Comparison of ENCODE assay signal across 25 mouse cellular contexts in genomic region chr11:94120690-94121089, GRCm38 (mm10).
A peak's percentile ranks its signal among the peaks of the same experiment; 100 is the strongest.
DNase-seq lines count a peak whose midpoint lies in the region; ATAC-seq and TF ChIP-seq lines count a peak whose summit lies in the region.
"Had no signal": no experiment of that assay in that cellular context is flagged by ENCODE, and none has a peak within 500 bp of the region (broad histone marks: within the 10 kb centered on the region; RNA-seq: fewer than 3 reads in every experiment).

No protein-coding gene starts in this region.

- H3K36me3 ChIP-seq in midbrain, embryonic 10.5 days = peaks cover 98% of the 10 kb centered on the region
- peaks cover 38% of the 10 kb centered on the region for H3K36me3 ChIP-seq in midbrain, postnatal 0 days (ENCODE audit: insufficient read depth, low read length)

- no peaks in the 10 kb centered on the region for H3K4me1 ChIP-seq in midbrain, embryonic 10.5 days
- no peaks in the 10 kb centered on the region for H3K4me1 ChIP-seq in midbrain, postnatal 0 days (ENCODE audit: insufficient read depth, low read length)
- no peaks in the 10 kb centered on the region for H3K4me1 ChIP-seq in embryonic fibroblast, embryonic 13.5 days (ENCODE audit: control insufficient read depth, insufficient read depth, low read length)
- H3K4me1 ChIP-seq: embryonic facial prominence, embryonic 12.5 days; embryonic facial prominence, embryonic 15.5 days; forebrain, embryonic 12.5 days; forebrain, embryonic 15.5 days; heart, embryonic 12.5 days; heart, embryonic 15.5 days had no signal

- no peaks in the 10 kb centered on the region for H3K9me3 ChIP-seq in midbrain, embryonic 10.5 days (replicated peaks)
- no peaks in the 10 kb centered on the region for H3K9me3 ChIP-seq in midbrain, postnatal 0 days (ENCODE audit: low read length)
- H3K9me3 ChIP-seq: embryonic facial prominence, embryonic 12.5 days; embryonic facial prominence, embryonic 15.5 days; forebrain, embryonic 12.5 days; forebrain, embryonic 15.5 days; heart, embryonic 12.5 days; heart, embryonic 15.5 days had no signal

- ATAC-seq in midbrain, postnatal 0 days (ENCODE audit: low FRiP score) = no peak
- ATAC-seq: forebrain, embryonic 15.5 days had no signal

- H3K4me3 ChIP-seq in midbrain, embryonic 10.5 days = no peak overlapping the region
- no peak overlapping the region for H3K4me3 ChIP-seq in midbrain, postnatal 0 days (ENCODE audit: low read depth, low read length)
- H3K4me3 ChIP-seq in embryonic fibroblast, embryonic 13.5 days (ENCODE audit: insufficient read depth, low read length) = no peak overlapping the region
- H3K4me3 ChIP-seq: embryonic facial prominence, embryonic 12.5 days; embryonic facial prominence, embryonic 15.5 days; erythroblast, embryonic 14.5 days; forebrain, embryonic 12.5 days; forebrain, embryonic 15.5 days; gastrocnemius, adult 2 months; heart, embryonic 12.5 days; heart, embryonic 15.5 days had no signal

- DNase-seq in heart, adult 11 months = peak; percentile 4
- no peak for DNase-seq in heart, postnatal 36 days
- DNase-seq in midbrain, embryonic 10.5 days (ENCODE audit: low spot score) = peak; percentile 3
- DNase-seq in midbrain, postnatal 0 days (ENCODE audit: low spot score) = no peak
- no peak for DNase-seq in ovary, postnatal 36 days (ENCODE audit: low spot score)
- no peak for DNase-seq in thymus, postnatal 4 days
- DNase-seq: adrenal gland, postnatal 14 days; B cell, adult 2 months; cerebellum, adult 11-12 months; cerebellum, adult 8-10 months; cerebellum, postnatal 10 days; gastrocnemius, adult 2 months; gastrocnemius, postnatal 14 days; heart, adult 18-20 months; heart, postnatal 10 days; heart, postnatal 4 days had no signal

- TF ChIP-seq POLR2A in embryonic fibroblast, embryonic 13.5 days (IDR thresholded peaks at IDR 0.05; ENCODE audit: low read depth, low read length) = no peak

- intact Hi-C loops in heart, postnatal 36 days (cut with DNase I) = no loop called here

- TF ChIP-seq CTCF in midbrain, postnatal 0 days (IDR thresholded peaks at IDR 0.05) = no peak
- TF ChIP-seq CTCF in embryonic fibroblast, embryonic 13.5 days (IDR thresholded peaks at IDR 0.05; ENCODE audit: borderline replicate concordance, insufficient read depth, low read length) = no peak

- H3K27me3 ChIP-seq in midbrain, embryonic 10.5 days (ENCODE audit: low read depth, poor library complexity, severe bottlenecking) = no peaks in the 10 kb centered on the region
- H3K27me3 ChIP-seq in midbrain, postnatal 0 days (ENCODE audit: insufficient read depth, low read length) = no peaks in the 10 kb centered on the region
- H3K27me3 ChIP-seq: embryonic facial prominence, embryonic 12.5 days; embryonic facial prominence, embryonic 15.5 days; forebrain, embryonic 12.5 days; forebrain, embryonic 15.5 days; heart, embryonic 12.5 days; heart, embryonic 15.5 days had no signal

- no peak overlapping the region for H3K9ac ChIP-seq in midbrain, postnatal 0 days (replicated peaks; ENCODE audit: low read length, poor library complexity, severe bottlenecking)
- H3K9ac ChIP-seq: embryonic facial prominence, embryonic 12.5 days; embryonic facial prominence, embryonic 15.5 days; forebrain, embryonic 12.5 days; forebrain, embryonic 15.5 days; heart, embryonic 12.5 days; heart, embryonic 15.5 days; hindbrain, embryonic 14.5 days had no signal

- 89% methylated on average over 3 of the region's 3 CpGs for WGBS in midbrain, embryonic 10.5 days
- WGBS in midbrain, postnatal 0 days = 95% methylated on average over 3 of the region's 3 CpGs

- no peak overlapping the region for H3K27ac ChIP-seq in midbrain, embryonic 10.5 days (replicated peaks)
- no peak overlapping the region for H3K27ac ChIP-seq in midbrain, postnatal 0 days (ENCODE audit: low read depth, low read length)
- H3K27ac ChIP-seq in embryonic fibroblast, embryonic 13.5 days (ENCODE audit: insufficient read depth, low read length) = peak overlapping the region; percentile 17; the same call in 1 of the 2 replicates
- H3K27ac ChIP-seq: embryonic facial prominence, embryonic 12.5 days; embryonic facial prominence, embryonic 15.5 days; forebrain, embryonic 12.5 days; forebrain, embryonic 15.5 days; gastrocnemius, adult 2 months; heart, embryonic 15.5 days; hindbrain, embryonic 14.5 days had no signal

- no peak overlapping the region for H3K4me2 ChIP-seq in midbrain, postnatal 0 days (ENCODE audit: low read depth, low read length, poor library complexity, severe bottlenecking)
- H3K4me2 ChIP-seq: embryonic facial prominence, embryonic 12.5 days; embryonic facial prominence, embryonic 15.5 days; forebrain, embryonic 12.5 days; forebrain, embryonic 15.5 days; heart, embryonic 12.5 days; heart, embryonic 15.5 days; hindbrain, embryonic 14.5 days had no signal

Comparison
In these comparisons a context has a peak if more than half of its experiments do, and no peak if none do; other contexts are left out.
1. DNase-seq: peak in heart, adult 11 months (single experiment) and midbrain, embryonic 10.5 days (single experiment); none in heart, postnatal 36 days (0 of 2), midbrain, postnatal 0 days (single experiment), ovary, postnatal 36 days (single experiment) and thymus, postnatal 4 days (single experiment).